Mouse (Mus musculus) hematopoietic multipotent progenitor cell, adult 10-12 weeks (in vitro differentiated cells): ENCODE data around the gene Sun5. TPM values are rescaled to one million over a fixed set of nuclear protein-coding genes. Genes with fewer than 3 reads are reported as not detected.

Source experiments
- polyA plus RNA-seq: library from polyadenylated mRNA; stranded (reverse); fragments of >175 nt; gene quantifications from 2 replicates; pipeline ENCODE4 v1.2.3, GENCODE M21; 2012; ENCODE audit warnings: low replicate concordance

Gene Sun5
- polyA plus RNA-seq = not detected in 2 replicates

DNA sequence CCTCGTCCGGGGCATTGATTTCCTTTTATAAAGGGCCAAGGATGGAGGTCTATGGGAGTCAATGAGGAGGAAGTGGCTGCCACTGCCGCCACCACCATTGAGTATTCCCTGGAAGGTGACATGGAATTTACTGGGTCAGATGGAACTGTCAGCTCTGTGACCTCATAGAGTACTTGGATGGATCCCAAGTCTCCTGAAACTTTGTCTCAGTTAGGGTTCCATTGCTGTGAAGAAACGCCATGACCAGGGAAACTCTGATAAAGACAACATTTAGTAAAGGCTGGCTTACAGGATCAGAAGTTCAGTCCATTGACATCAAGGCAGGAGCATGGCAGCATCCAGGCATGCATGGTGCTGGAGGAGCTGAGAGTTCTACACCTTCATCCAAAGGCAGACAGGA is at the start of gene Sun5:
TSS of gene Sun5 (minus strand) at position 101 of the 400 bp plus-strand sequence.

DNA sequence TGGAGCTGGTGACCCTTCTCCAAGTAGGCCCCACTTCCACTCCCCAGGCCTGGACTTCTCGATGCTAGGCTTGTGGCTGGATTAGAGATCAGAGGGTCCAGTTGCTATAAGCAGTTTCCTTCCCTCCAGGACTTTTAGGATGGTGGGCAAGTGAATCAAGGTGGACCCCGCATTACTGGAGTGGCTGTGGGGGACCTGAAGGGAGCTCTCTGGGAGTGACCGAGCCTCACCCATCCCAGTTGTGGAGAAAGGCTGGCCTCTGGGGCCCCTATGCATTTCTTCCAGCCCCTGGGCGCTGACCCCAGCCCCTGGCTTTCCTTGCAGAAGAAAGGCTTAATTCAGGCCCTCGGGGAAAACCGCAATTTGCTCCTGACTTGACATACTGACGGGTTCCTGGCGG is 47.0 kb upstream of the Sun5 start, which contains the start of gene Bpifb3:
TSS of gene Bpifb3 (plus strand) at position 301 of the 400 bp plus-strand sequence.

DNA sequence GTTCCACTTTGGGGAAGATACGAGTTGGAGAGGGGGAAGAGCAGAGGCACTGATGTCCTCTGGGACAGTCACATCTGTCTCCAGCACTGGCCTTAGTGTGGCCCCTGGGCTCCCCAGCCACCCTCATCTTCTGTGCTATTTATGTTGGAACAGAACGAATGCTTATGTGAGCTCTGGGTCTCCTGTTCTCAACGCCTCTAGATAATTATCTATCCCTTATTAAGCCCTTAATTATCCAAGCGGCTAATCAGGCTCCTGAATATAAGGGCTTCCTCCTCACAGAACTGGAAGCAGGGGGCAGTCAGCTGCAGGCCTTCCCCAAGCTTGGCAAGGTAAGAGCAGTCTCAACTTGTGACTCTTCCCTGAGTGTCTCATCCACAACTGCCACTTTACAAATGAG is 29.2 kb upstream of the Sun5 start, which contains the start of gene Bpifb6:
TSS of gene Bpifb6 (plus strand) at position 301 of the 400 bp plus-strand sequence.

DNA sequence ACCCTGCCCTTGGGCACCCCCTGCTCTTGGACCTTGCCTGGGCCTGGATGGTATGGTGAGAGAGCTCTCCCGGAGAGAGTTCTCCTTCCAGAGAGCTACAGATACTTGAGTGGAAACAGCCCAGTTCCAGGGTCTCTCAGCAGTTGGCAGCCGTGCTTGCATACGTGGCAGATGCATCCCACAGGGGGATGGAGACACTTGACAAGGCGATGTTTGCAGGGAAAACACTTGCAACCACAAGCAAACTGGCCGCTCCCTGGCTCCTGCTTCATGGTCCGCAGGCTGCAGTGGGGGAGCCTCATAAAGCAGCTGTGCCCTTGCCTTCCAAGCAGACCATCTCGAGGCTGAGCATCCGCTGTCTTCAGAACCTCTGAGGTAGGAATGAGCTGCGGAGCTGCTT is 3.9 kb upstream of the Sun5 start, which contains the start of gene Bpifb2:
TSS of gene Bpifb2 (plus strand) at position 301 of the 400 bp plus-strand sequence.

Other genes starting within 250 kb of the Sun5 start
- gene Commd7, start 238.3 kb downstream of the Sun5 start, polyA plus RNA-seq = 24.0 and 26.3 TPM in 2 replicates
- 2.2 and 5.8 TPM in 2 replicates for gene Dnmt3b, start 221.6 kb downstream of the Sun5 start, polyA plus RNA-seq
- gene Dnmt3c, start 174.4 kb downstream of the Sun5 start, polyA plus RNA-seq = not detected in 2 replicates
- 2.0 and 4.0 TPM in 2 replicates for gene Mapre1, start 129.8 kb downstream of the Sun5 start, polyA plus RNA-seq
- 0.30 and 0.46 TPM in 2 replicates for gene Efcab8, start 91.2 kb downstream of the Sun5 start, polyA plus RNA-seq
- gene Bpifb2, start 4.0 kb upstream of the Sun5 start, polyA plus RNA-seq = not detected in 2 replicates
- gene Bpifb6, start 29.3 kb upstream of the Sun5 start, polyA plus RNA-seq = not detected in 2 replicates
- not detected in 2 replicates for gene Bpifb3, start 47.1 kb upstream of the Sun5 start, polyA plus RNA-seq
- gene Bpifb4, start 67.1 kb upstream of the Sun5 start, polyA plus RNA-seq = not detected in 2 replicates
- gene Bpifa6, start 103.9 kb upstream of the Sun5 start, polyA plus RNA-seq = not detected in 2 replicates
- not detected in 2 replicates for gene Bpifa2, start 137.2 kb upstream of the Sun5 start, polyA plus RNA-seq